Mouse (Mus musculus) kidney, adult 2 months (tissue): ENCODE results near the gene Zfp13. TPM values are rescaled to one million over a fixed set of nuclear protein-coding genes. Genes with fewer than 3 reads are reported as not detected.

Source experiments
- DNase-seq: peaks from one replicate; pipeline ENCODE4 v3.0.0; 2021
- H3K27ac ChIP-seq: fragments of 200-500 bp; 2 replicates; pipeline ENCODE4 v1.5.1; 2012; ENCODE audit warnings: low read depth, low read length, control low read depth, inconsistent platforms; ENCODE audit not compliant: insufficient read depth
- H3K27me3 ChIP-seq: fragments of 200-500 bp; replicated peaks from 2 replicates; pipeline ENCODE4 v1.6.1; 2012; ENCODE audit warnings: mild to moderate bottlenecking, moderate library complexity, low read length, inconsistent platforms; ENCODE audit not compliant: control insufficient read depth, insufficient read depth
- H3K36me3 ChIP-seq: fragments of 200-500 bp; 2 replicates; pipeline ENCODE4 v1.6.1; 2012; ENCODE audit warnings: mild to moderate bottlenecking, moderate library complexity, low read length, inconsistent platforms; ENCODE audit not compliant: control insufficient read depth, insufficient read depth
- H3K4me1 ChIP-seq: fragments of 200-500 bp; 2 replicates; pipeline ENCODE4 v1.6.1; 2011; ENCODE audit warnings: low read length; ENCODE audit not compliant: control insufficient read depth, insufficient read depth
- H3K4me3 ChIP-seq: fragments of 200-500 bp; 2 replicates; pipeline ENCODE4 v1.5.1; 2011; ENCODE audit warnings: mild to moderate bottlenecking, low read depth, low read length, control low read depth; ENCODE audit not compliant: insufficient read depth
- CTCF ChIP-seq: fragments of 200-500 bp; conservative IDR thresholded peaks from 2 replicates; pipeline ENCODE4 v1.5.1; 2011; ENCODE audit warnings: low read depth, mild to moderate bottlenecking, control low read depth, low read length, moderate library complexity, mixed read lengths; ENCODE audit not compliant: insufficient read depth, insufficient read length
- POLR2A ChIP-seq: fragments of 200-500 bp; IDR thresholded peaks from one replicate; pipeline ENCODE4 v1.6.1; 2011; ENCODE audit warnings: low read depth, low read length, control low read depth
- WGBS: fragments of 180-500 bp; shearing (Covaris S2); methylation state at CpG from one replicate; pipeline ENCODE4 v1.1.7; 2018; 5-methylcytosine and 5-hydroxymethylcytosine counted together
- polyA plus RNA-seq: library from polyadenylated mRNA; depleted of rRNA; stranded (reverse); fragments of >200 nt; gene quantifications from 2 replicates; pipeline ENCODE4 v1.2.3, GENCODE M21; 2012

Zfp13 gene
- polyA plus RNA-seq, 1 experiment, result 7.9 TPM

- H3K4me1 ChIP-seq, result no peaks in the 10 kb centered on the region; the same call in 1 of the 2 replicates
- H3K27ac ChIP-seq, result no peak overlapping the region
- 58% methylated on average over 11 of the region's 11 CpGs for WGBS
- peaks cover 2% of the 10 kb centered on the region; the same call in 1 of the 2 replicates for H3K36me3 ChIP-seq
- DNase-seq, result peak; percentile 40
- H3K27me3 ChIP-seq, result no peaks in the 10 kb centered on the region
- no peak overlapping the region for H3K4me3 ChIP-seq
- TF ChIP-seq POLR2A (no peak), CTCF (peak; percentile 62)
Observed at GRCm38 (mm10) chr17:23559767-23560166, 39.5 kb downstream of the Zfp13 start.

GRCm38 (mm10) chr17:23555243-23555916 lies 43.9 kb downstream of the Zfp13 start:
- Histone ChIP-seq H3K36me3 (peaks cover 2% of the 10 kb centered on the region; the same call in 1 of the 2 replicates), H3K27me3 (no peaks in the 10 kb centered on the region), H3K4me1 (no peaks in the 10 kb centered on the region), H3K4me3 (no peak overlapping the region), H3K27ac (no peak overlapping the region)
- WGBS, result 55% methylated on average over 7 of the region's 7 CpGs
- no peak for TF ChIP-seq CTCF
- TF ChIP-seq POLR2A, result no peak
- no peak for DNase-seq

- no peaks in the 10 kb centered on the region for H3K4me1 ChIP-seq
- H3K36me3 ChIP-seq, result peaks cover 2% of the 10 kb centered on the region; the same call in 1 of the 2 replicates
- H3K27me3 ChIP-seq, result no peaks in the 10 kb centered on the region
- H3K4me3 ChIP-seq, result no peak overlapping the region
- H3K27ac ChIP-seq, result no peak overlapping the region
- no peak for DNase-seq
- TF ChIP-seq CTCF (no peak), POLR2A (no peak)
Observed at GRCm38 (mm10) chr17:23554321-23554720, 45.0 kb downstream of the Zfp13 start.

GRCm38 (mm10) chr17:23553634-23554120 lies 45.6 kb downstream of the Zfp13 start:
- Histone ChIP-seq H3K4me3 (no peak overlapping the region), H3K27ac (no peak overlapping the region), H3K36me3 (peaks cover 2% of the 10 kb centered on the region; the same call in 1 of the 2 replicates), H3K4me1 (no peaks in the 10 kb centered on the region), H3K27me3 (no peaks in the 10 kb centered on the region)
- DNase-seq, result no peak
- no peak for TF ChIP-seq POLR2A
- no peak for TF ChIP-seq CTCF
- WGBS, result 85% methylated on average over 1 of the region's 1 CpGs

- no peak overlapping the region for H3K27ac ChIP-seq
- H3K27me3 ChIP-seq, result no peaks in the 10 kb centered on the region
- TF ChIP-seq CTCF (no peak), POLR2A (no peak)
- no peaks in the 10 kb centered on the region for H3K4me1 ChIP-seq
- H3K4me3 ChIP-seq, result no peak overlapping the region
- DNase-seq, result no peak
- peaks cover 2% of the 10 kb centered on the region; the same call in 1 of the 2 replicates for H3K36me3 ChIP-seq
- WGBS, result 92% methylated on average over 8 of the region's 8 CpGs
Observed at GRCm38 (mm10) chr17:23552896-23553633, 46.2 kb downstream of the Zfp13 start.

DNA sequence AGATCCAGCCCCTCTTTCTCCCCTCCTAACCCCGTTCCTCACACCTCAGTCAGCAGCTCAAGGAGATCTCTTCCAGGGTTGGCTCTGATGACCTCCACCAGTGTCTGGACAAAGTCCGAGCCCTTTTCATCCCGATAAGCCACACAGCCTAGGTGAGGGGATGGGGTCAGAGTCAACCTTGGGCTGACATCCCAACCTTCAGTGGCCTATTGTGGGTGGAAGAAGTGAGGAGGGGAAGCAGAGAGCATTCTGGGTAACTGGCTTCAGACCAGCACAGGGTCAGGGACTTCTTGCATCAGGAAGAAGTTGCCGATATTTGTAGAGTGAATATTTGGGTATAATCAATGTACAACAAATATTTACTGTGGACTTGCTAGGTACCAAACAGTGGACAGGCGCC lies 47.3 kb downstream of the Zfp13 start:
- Histone ChIP-seq H3K4me3 (no peak overlapping the region), H3K27ac (no peak overlapping the region), H3K27me3 (no peaks in the 10 kb centered on the region), H3K4me1 (no peaks in the 10 kb centered on the region), H3K36me3 (no peaks in the 10 kb centered on the region)
- DNase-seq, result no peak
- 77% methylated on average over 5 of the region's 5 CpGs for WGBS
- TF ChIP-seq CTCF, result no peak
- TF ChIP-seq POLR2A, result no peak

GRCm38 (mm10) chr17:23551416-23551815 lies 47.9 kb downstream of the Zfp13 start:
- H3K36me3 ChIP-seq, result no peaks in the 10 kb centered on the region
- no peak overlapping the region for H3K27ac ChIP-seq
- no peak for TF ChIP-seq CTCF
- TF ChIP-seq POLR2A, result no peak

More at GRCm38 (mm10) chr17:23551416-23551815, 47.9 kb downstream of the Zfp13 start:
- no peak for DNase-seq
- H3K4me3 ChIP-seq, result no peak overlapping the region
- no peaks in the 10 kb centered on the region for H3K4me1 ChIP-seq
- H3K27me3 ChIP-seq, result no peaks in the 10 kb centered on the region
